Mouse (Mus musculus) small intestine, adult 2 months (tissue): ENCODE results near the gene Msantd3. TPM values are rescaled to one million over a fixed set of nuclear protein-coding genes. Genes with fewer than 3 reads are reported as not detected.

Experiments used
- H3K27ac ChIP-seq: fragments of 200-500 bp; 2 replicates; pipeline ENCODE4 v1.5.1; 2012; ENCODE audit warnings: low read depth, low read length, control low read depth, inconsistent platforms; ENCODE audit not compliant: insufficient read depth
- H3K27me3 ChIP-seq: fragments of 200-500 bp; 2 replicates; pipeline ENCODE4 v1.6.1; 2012; ENCODE audit warnings: mild to moderate bottlenecking, moderate library complexity, low read length, inconsistent platforms; ENCODE audit not compliant: control insufficient read depth, insufficient read depth
- H3K36me3 ChIP-seq: fragments of 200-500 bp; 2 replicates; pipeline ENCODE4 v1.6.1; 2012; ENCODE audit warnings: mild to moderate bottlenecking, low read length, control low read depth, inconsistent platforms; ENCODE audit not compliant: control insufficient read depth, insufficient read depth
- H3K4me1 ChIP-seq: fragments of 200-500 bp; 2 replicates; pipeline ENCODE4 v1.6.1; 2012; ENCODE audit warnings: low read length, inconsistent platforms, mixed read lengths; ENCODE audit not compliant: control insufficient read depth, insufficient read depth, insufficient read length
- H3K4me3 ChIP-seq: fragments of 200-500 bp; 2 replicates; pipeline ENCODE4 v1.5.1; 2012; ENCODE audit warnings: low read depth, mild to moderate bottlenecking, control low read depth, inconsistent platforms, low read length, moderate library complexity
- CTCF ChIP-seq: fragments of 200-500 bp; IDR thresholded peaks from 2 replicates; pipeline ENCODE4 v1.5.1; 2012; ENCODE audit warnings: low read depth, mild to moderate bottlenecking, control low read depth, inconsistent platforms, low read length, moderate library complexity, mixed read lengths; ENCODE audit not compliant: insufficient replicate concordance, insufficient read length; ENCODE audit errors: extremely low read depth
- POLR2A ChIP-seq: fragments of 200-500 bp; IDR thresholded peaks from 2 replicates; pipeline ENCODE4 v1.6.1; 2012; ENCODE audit warnings: low read depth, mild to moderate bottlenecking, control low read depth, inconsistent platforms, low read length, moderate library complexity
- WGBS: fragments of 180-500 bp; shearing (Covaris S2); methylation state at CpG from one replicate; pipeline ENCODE4 v1.1.7; 2018; 5-methylcytosine and 5-hydroxymethylcytosine counted together
- polyA plus RNA-seq: library from polyadenylated mRNA; depleted of rRNA; stranded (reverse); fragments of >200 nt; gene quantifications from 2 replicates; pipeline ENCODE4 v1.2.3, GENCODE M21; 2012; rRNA removed

Msantd3 gene
- 0.57 and 0.58 TPM in 2 replicates for polyA plus RNA-seq

- no peaks in the 10 kb centered on the region for H3K36me3 ChIP-seq
- TF ChIP-seq POLR2A (no peak), CTCF (no peak)
- WGBS: 6% methylated on average over 84 of the region's 86 CpGs
- no peaks in the 10 kb centered on the region; the same call in 1 of the 2 replicates for H3K27me3 ChIP-seq
- H3K4me1 ChIP-seq: 0 out of 2 replicates have a peak, but pooled peaks cover 2% of the 10 kb centered on the region
- no peak within 1 kb of the TSS for H3K27ac ChIP-seq
- peak within 1 kb of the TSS; percentile 69 for H3K4me3 ChIP-seq
Measured at GRCm38 (mm10) chr4:48539841-48540575, at the start of gene Msantd3. Gene Msantd3, plus strand, starts transcription at chr4:48539935.

GRCm38 (mm10) chr4:48491290-48491743, 48.4 kb upstream of the Msantd3 start:
- WGBS: 4% methylated on average over 14 of the region's 14 CpGs
- Histone ChIP-seq H3K27ac (no peak overlapping the region), H3K4me1 (0 out of 2 replicates have a peak, but pooled peaks cover 1% of the 10 kb centered on the region), H3K36me3 (no peaks in the 10 kb centered on the region), H3K4me3 (peak overlapping the region; percentile 49), H3K27me3 (no peaks in the 10 kb centered on the region)
- TF ChIP-seq POLR2A: no peak
- no peak for TF ChIP-seq CTCF

GRCm38 (mm10) chr4:48492510-48492909, 47.2 kb upstream of the Msantd3 start:
- Histone ChIP-seq H3K36me3 (no peaks in the 10 kb centered on the region), H3K4me3 (no peak overlapping the region), H3K27ac (no peak overlapping the region), H3K4me1 (0 out of 2 replicates have a peak, but pooled peaks cover 1% of the 10 kb centered on the region), H3K27me3 (no peaks in the 10 kb centered on the region)
- 72% methylated on average over 2 of the region's 2 CpGs for WGBS
- no peak for TF ChIP-seq POLR2A
- TF ChIP-seq CTCF: no peak

- Histone ChIP-seq H3K4me1 (no peaks in the 10 kb centered on the region), H3K27ac (no peak overlapping the region), H3K27me3 (no peaks in the 10 kb centered on the region), H3K4me3 (no peak overlapping the region), H3K36me3 (no peaks in the 10 kb centered on the region)
- no peak for TF ChIP-seq CTCF
- 29% methylated on average over 2 of the region's 2 CpGs for WGBS
Measured at GRCm38 (mm10) chr4:48510861-48511260, 28.9 kb upstream of the Msantd3 start.

GRCm38 (mm10) chr4:48529559-48529958, 10.2 kb upstream of the Msantd3 start:
- H3K27ac ChIP-seq: no peak overlapping the region
- H3K36me3 ChIP-seq: no peaks in the 10 kb centered on the region
- no peaks in the 10 kb centered on the region for H3K27me3 ChIP-seq
- no peaks in the 10 kb centered on the region for H3K4me1 ChIP-seq
- TF ChIP-seq POLR2A: no peak
- 97% methylated on average over 1 of the region's 1 CpGs for WGBS
- H3K4me3 ChIP-seq: no peak overlapping the region

- H3K4me1 ChIP-seq: no peaks in the 10 kb centered on the region
- 75% methylated on average over 11 of the region's 11 CpGs for WGBS
- H3K4me3 ChIP-seq: no peak overlapping the region
- no peaks in the 10 kb centered on the region for H3K36me3 ChIP-seq
- TF ChIP-seq CTCF (no peak), POLR2A (no peak)
- H3K27me3 ChIP-seq: no peaks in the 10 kb centered on the region
- no peak overlapping the region for H3K27ac ChIP-seq
Measured at GRCm38 (mm10) chr4:48531804-48532601, 7.7 kb upstream of the Msantd3 start.

- H3K4me3 ChIP-seq: no peak overlapping the region
- TF ChIP-seq POLR2A: no peak
- TF ChIP-seq CTCF: no peak
- WGBS: 68% methylated on average over 5 of the region's 5 CpGs
Measured at GRCm38 (mm10) chr4:48536275-48536674, 3.5 kb upstream of the Msantd3 start.

More at GRCm38 (mm10) chr4:48536275-48536674, 3.5 kb upstream of the Msantd3 start:
- Histone ChIP-seq H3K36me3 (no peaks in the 10 kb centered on the region), H3K4me1 (0 out of 2 replicates have a peak, but pooled peaks cover 2% of the 10 kb centered on the region), H3K27me3 (no peaks in the 10 kb centered on the region; the same call in 1 of the 2 replicates), H3K27ac (no peak overlapping the region)
